Mouse (Mus musculus) MEL (cell line): ENCODE results near the gene Nell1. TPM values are rescaled to one million over a fixed set of nuclear protein-coding genes. Genes with fewer than 3 reads are reported as not detected.

Experiments used
- DNase-seq: peaks from one replicate; pipeline ENCODE4 v3.0.0; 2011; ENCODE audit warnings: low read depth, low spot score
- H3K27ac ChIP-seq: 2 replicates; pipeline ENCODE4 v1.5.1; 2012; ENCODE audit warnings: low read depth, mild to moderate bottlenecking, control low read depth, low read length, moderate library complexity; ENCODE audit not compliant: control insufficient read depth
- H3K27me3 ChIP-seq, 2 experiments: fragments of 150-350 bp in 1 of 2; sonication (generic) in 1 of 2; 2 replicates each; pipeline ENCODE4 v1.6.1; 2012; ENCODE audit warnings: low read length in 2 of 2, mild to moderate bottlenecking in 2 of 2, improper control_type of control experiment in 1 of 2, moderate library complexity in 1 of 2; ENCODE audit not compliant: insufficient read depth in 2 of 2, control insufficient read depth in 1 of 2
- H3K36me3 ChIP-seq, 2 experiments: 2 replicates each; pipeline ENCODE4 v1.6.1; 2012 to 2014; ENCODE audit warnings: low read length in 2 of 2, improper control_type of control experiment in 1 of 2, inconsistent platforms in 1 of 2, mild to moderate bottlenecking in 1 of 2; ENCODE audit not compliant: insufficient read depth in 2 of 2, control insufficient read depth in 1 of 2
- H3K4me1 ChIP-seq, 2 experiments: fragments of 150-350 bp in 1 of 2; sonication (generic) in 1 of 2; 2 replicates each; pipeline ENCODE4 v1.6.1; 2012; ENCODE audit warnings: low read length in 2 of 2, improper control_type of control experiment in 1 of 2, mild to moderate bottlenecking in 1 of 2; ENCODE audit not compliant: insufficient read depth in 2 of 2, control insufficient read depth in 1 of 2
- H3K4me3 ChIP-seq, 2 experiments: fragments of 150-350 bp in 1 of 2; sonication (generic) in 1 of 2; 2 replicates each; pipeline ENCODE4 v1.5.1; 2012; ENCODE audit warnings: low read depth in 2 of 2, low read length in 2 of 2, mild to moderate bottlenecking in 2 of 2, moderate library complexity in 2 of 2, control low read depth in 1 of 2, improper control_type of control experiment in 1 of 2; ENCODE audit not compliant: control insufficient read depth in 1 of 2, insufficient read depth in 1 of 2
- H3K79me2 ChIP-seq: 2 replicates; pipeline ENCODE4 v1.6.1; 2012; ENCODE audit warnings: mild to moderate bottlenecking, low read length, moderate library complexity; ENCODE audit not compliant: control insufficient read depth, poor library complexity, insufficient read depth
- H3K9ac ChIP-seq: 2 replicates; pipeline ENCODE4 v1.6.1; 2012; ENCODE audit warnings: low read depth, mild to moderate bottlenecking, control low read depth, low read length, moderate library complexity; ENCODE audit not compliant: control insufficient read depth, poor library complexity, severe bottlenecking
- H3K9me3 ChIP-seq: fragments of 150-350 bp; sonication (generic); replicated peaks from 2 replicates; pipeline ENCODE4 v1.6.1; 2012; ENCODE audit warnings: mild to moderate bottlenecking, low read length, improper control_type of control experiment, moderate library complexity; ENCODE audit not compliant: insufficient read depth
- BHLHE40 ChIP-seq: IDR thresholded peaks from 2 replicates; pipeline ENCODE4 v1.6.1; 2012; ENCODE audit warnings: low read depth, mild to moderate bottlenecking, inconsistent platforms, low read length, improper control_type of control experiment, borderline replicate concordance
- E2F4 ChIP-seq: IDR thresholded peaks from 2 replicates; pipeline ENCODE4 v1.6.1; 2011; ENCODE audit warnings: low read depth, low read length, improper control_type of control experiment, borderline replicate concordance
- GABPA ChIP-seq: IDR thresholded peaks from 2 replicates; pipeline ENCODE4 v1.6.1; 2012; ENCODE audit warnings: low read depth, mild to moderate bottlenecking, inconsistent platforms, low read length, improper control_type of control experiment, moderate library complexity
- HCFC1 ChIP-seq: IDR thresholded peaks from 2 replicates; pipeline ENCODE4 v1.6.1; 2012; ENCODE audit warnings: low read depth, mild to moderate bottlenecking, inconsistent platforms, low read length, improper control_type of control experiment, moderate library complexity
- JUND ChIP-seq: IDR thresholded peaks from 2 replicates; pipeline ENCODE4 v1.6.1; 2011; ENCODE audit warnings: low read depth, mild to moderate bottlenecking, improper control_type of control experiment, low read length
- KAT2A ChIP-seq: conservative IDR thresholded peaks from 2 replicates; pipeline ENCODE4 v1.6.1; 2012; ENCODE audit warnings: low read depth, low read length, improper control_type of control experiment, inconsistent platforms
- MAFK ChIP-seq: IDR thresholded peaks from 2 replicates; pipeline ENCODE4 v1.6.1; 2011; ENCODE audit warnings: low read depth, mild to moderate bottlenecking, low read length, improper control_type of control experiment, borderline replicate concordance
- MAX ChIP-seq: IDR thresholded peaks from 2 replicates; pipeline ENCODE4 v1.6.1; 2011; ENCODE audit warnings: low read length, improper control_type of control experiment
- MEF2A ChIP-seq: IDR thresholded peaks from 2 replicates; pipeline ENCODE4 v1.6.1; 2014; ENCODE audit warnings: low read depth, mild to moderate bottlenecking, inconsistent platforms, low read length, improper control_type of control experiment; ENCODE audit not compliant: poor library complexity, insufficient replicate concordance, severe bottlenecking; ENCODE audit errors: extremely low read depth
- MXI1 ChIP-seq: IDR thresholded peaks from 2 replicates; pipeline ENCODE4 v1.6.1; 2011; ENCODE audit warnings: mild to moderate bottlenecking, low read depth, low read length, improper control_type of control experiment
- MYB ChIP-seq: IDR thresholded peaks from 2 replicates; pipeline ENCODE4 v1.6.1; 2011; ENCODE audit warnings: mild to moderate bottlenecking, low read depth, low read length, improper control_type of control experiment
- RAD21 ChIP-seq: IDR thresholded peaks from 2 replicates; pipeline ENCODE4 v1.6.1; 2011; ENCODE audit warnings: mild to moderate bottlenecking, low read depth, low read length, improper control_type of control experiment
- RCOR1 ChIP-seq: IDR thresholded peaks from 2 replicates; pipeline ENCODE4 v1.6.1; 2012; ENCODE audit warnings: low read depth, mild to moderate bottlenecking, inconsistent platforms, low read length, improper control_type of control experiment
- SIN3A ChIP-seq: IDR thresholded peaks from 2 replicates; pipeline ENCODE4 v1.6.1; 2012; ENCODE audit warnings: low read length, improper control_type of control experiment, inconsistent platforms
- SMC3 ChIP-seq: IDR thresholded peaks from 2 replicates; pipeline ENCODE4 v1.6.1; 2011; ENCODE audit warnings: low read depth, low read length, improper control_type of control experiment
- TAL1 ChIP-seq: IDR thresholded peaks from 2 replicates; pipeline ENCODE4 v1.6.1; 2012; ENCODE audit warnings: mild to moderate bottlenecking, inconsistent platforms, low read length, moderate library complexity, mixed read lengths
- ZNF384 ChIP-seq: IDR thresholded peaks from 2 replicates; pipeline ENCODE4 v1.6.1; 2012; ENCODE audit warnings: low read depth, mild to moderate bottlenecking, inconsistent platforms, low read length, improper control_type of control experiment
- polyA plus RNA-seq, 2 experiments: library from polyadenylated mRNA; stranded (reverse) in 1 of 2; unstranded in 1 of 2; fragments of >175 nt in 1 of 2; fragments of >200 nt in 1 of 2; gene quantifications; 2 replicates each; pipeline versions ENCODE4 v1.2.1 to v1.2.4; 2012; ENCODE audit warnings: low replicate concordance in 2 of 2, low read depth in 1 of 2; ENCODE audit not compliant: insufficient read length in 2 of 2, insufficient read depth in 1 of 2, missing spikeins in 1 of 2
- total RNA-seq: library from RNA; depleted of rRNA; stranded (reverse); fragments of 300-350 nt; gene quantifications from 2 replicates; pipeline ENCODE4 v1.2.3, GENCODE M21; 2012

Gene Nell1
- total and polyA plus RNA-seq, 3 experiments, result not detected

GRCm38 (mm10) chr7:50422422-50423195 is 447.9 kb downstream of the Nell1 start:
- no peaks in the 10 kb centered on the region for H3K27me3 ChIP-seq
- H3K79me2 ChIP-seq, result no peaks in the 10 kb centered on the region
- H3K36me3 ChIP-seq, result no peaks in the 10 kb centered on the region
- no peaks in the 10 kb centered on the region for H3K4me1 ChIP-seq
- no peaks in the 10 kb centered on the region for H3K9me3 ChIP-seq
- no peak overlapping the region for H3K27ac ChIP-seq
- TF ChIP-seq TAL1, result no peak
- no peak for TF ChIP-seq MYB
- H3K4me3 ChIP-seq, result no peak overlapping the region
- DNase-seq, result no peak
- H3K9ac ChIP-seq, result no peak overlapping the region

GRCm38 (mm10) chr7:50429725-50430124 is 455.1 kb downstream of the Nell1 start:
- H3K4me3 ChIP-seq, result no peak overlapping the region
- DNase-seq, result no peak
- no peak overlapping the region for H3K27ac ChIP-seq
- H3K36me3 ChIP-seq, result no peaks in the 10 kb centered on the region
- H3K4me1 ChIP-seq, result no peaks in the 10 kb centered on the region
- no peaks in the 10 kb centered on the region for H3K79me2 ChIP-seq
- no peaks in the 10 kb centered on the region for H3K27me3 ChIP-seq
- TF ChIP-seq TAL1 (no peak), KAT2A (no peak)
- H3K9me3 ChIP-seq, result no peaks in the 10 kb centered on the region
- no peak overlapping the region for H3K9ac ChIP-seq

- Histone ChIP-seq H3K4me3 (no peak overlapping the region), H3K27ac (no peak overlapping the region), H3K79me2 (no peaks in the 10 kb centered on the region)
- TF ChIP-seq E2F4 (no peak), MAX (no peak), RAD21 (no peak), HCFC1 (no peak), SIN3A (no peak), MEF2A (no peak), GABPA (no peak), JUND (no peak), RCOR1 (no peak), BHLHE40 (no peak), ZNF384 (no peak), MAFK (no peak), MXI1 (no peak), SMC3 (no peak)
- TF ChIP-seq, all 39 proteins: peak for 0
- no peak for DNase-seq
- H3K9me3 ChIP-seq, result no peaks in the 10 kb centered on the region
- H3K27me3 ChIP-seq, result no peaks in the 10 kb centered on the region
- H3K9ac ChIP-seq, result no peak overlapping the region
- no peaks in the 10 kb centered on the region for H3K4me1 ChIP-seq
- no peaks in the 10 kb centered on the region for H3K36me3 ChIP-seq
These were observed 466.6 kb downstream of the Nell1 start for GRCm38 (mm10) chr7:50441237-50441636.
